Mouse (Mus musculus): ENCODE measurements at regions not wholly inside any gene's neighbourhood (a gene's known extent, or its start where the extent isn't known, plus 50 kb on each side); places are given as distances from the start of the nearest gene placed in this dataset.

DNA sequence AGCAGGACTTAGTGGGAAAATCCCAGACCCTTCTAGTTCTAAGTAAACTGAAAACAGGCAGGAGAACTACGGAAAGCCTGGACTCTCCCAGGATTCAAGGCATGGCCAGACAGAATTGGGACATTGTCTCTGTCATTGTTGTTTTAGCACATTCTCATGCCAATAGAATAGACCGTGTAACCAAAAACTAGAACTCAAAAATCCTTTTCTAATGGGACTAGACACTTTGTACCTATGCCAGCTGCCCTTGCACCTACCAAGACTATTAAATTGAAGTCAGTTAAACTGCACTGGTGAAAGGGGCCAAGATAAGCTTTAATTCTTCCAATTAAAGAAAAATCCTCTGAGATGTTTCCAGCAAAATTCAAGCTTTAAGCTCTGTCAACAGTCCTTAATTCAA lies 189.8 kb downstream of the Pfkfb3 start:
- H3K27me3 ChIP-seq (ENCODE audit: control insufficient read depth, insufficient read depth, low read length): no peaks in the 10 kb centered on the region
- WGBS: 82% methylated on average over 2 of the region's 2 CpGs

DNA sequence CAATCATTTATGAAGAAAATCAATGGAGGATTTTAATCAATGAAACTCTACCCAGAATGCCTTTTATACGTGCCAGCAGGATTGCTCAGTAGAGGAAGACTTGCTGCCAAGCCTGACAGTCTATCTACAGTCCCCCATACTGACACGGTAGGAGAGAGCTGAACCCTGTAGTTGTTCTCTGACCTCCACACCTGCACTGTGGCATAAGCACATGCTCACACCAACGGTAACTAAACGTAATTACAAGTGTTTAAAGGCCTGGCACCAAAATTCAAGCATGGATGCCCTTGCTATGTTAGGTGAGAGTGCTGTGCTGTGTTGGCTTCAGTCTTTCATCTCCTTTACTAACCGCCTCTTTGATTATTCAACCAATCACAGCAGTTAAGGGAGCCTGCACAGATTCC lies 190.8 kb downstream of the Pfkfb3 start:
- no peak for DNase-seq (ENCODE audit: low read depth in 1 of 2, low spot score in 2 of 2)
- H3K27ac ChIP-seq (ENCODE audit: insufficient read depth, low read length): no peak overlapping the region
- WGBS: 71% methylated on average over 5 of the region's 5 CpGs
- peaks cover 6% of the 10 kb centered on the region; the same call in 1 of the 2 replicates for H3K4me1 ChIP-seq (ENCODE audit: control insufficient read depth, insufficient read depth, insufficient read length)
- no peaks in the 10 kb centered on the region for H3K27me3 ChIP-seq (ENCODE audit: control insufficient read depth, insufficient read depth, low read length)
- H3K36me3 ChIP-seq (ENCODE audit: control insufficient read depth, insufficient read depth, low read length): no peaks in the 10 kb centered on the region
- H3K4me3 ChIP-seq (ENCODE audit: extremely low read depth, insufficient read depth, insufficient read length): no peak overlapping the region
- TF ChIP-seq POLR2A (IDR thresholded peaks at IDR 0.05; ENCODE audit: low read depth, low read length) (no peak), CTCF (IDR thresholded peaks at IDR 0.05; ENCODE audit: extremely low read depth, insufficient read depth, insufficient read length, insufficient replicate concordance) (no peak)

More for the DNA sequence above, 189.8 kb downstream of the Pfkfb3 start:
- H3K36me3 ChIP-seq (ENCODE audit: control insufficient read depth, insufficient read depth, low read length): no peaks in the 10 kb centered on the region
- no peak for DNase-seq (ENCODE audit: low read depth in 1 of 2, low spot score in 2 of 2)
- no peak overlapping the region for H3K4me3 ChIP-seq (ENCODE audit: extremely low read depth, insufficient read depth, insufficient read length)
- H3K27ac ChIP-seq (ENCODE audit: insufficient read depth, low read length): no peak overlapping the region
- H3K4me1 ChIP-seq (ENCODE audit: control insufficient read depth, insufficient read depth, insufficient read length): peaks cover 6% of the 10 kb centered on the region; the same call in 1 of the 2 replicates
- TF ChIP-seq CTCF (IDR thresholded peaks at IDR 0.05; ENCODE audit: extremely low read depth, insufficient read depth, insufficient read length, insufficient replicate concordance) (no peak), POLR2A (IDR thresholded peaks at IDR 0.05; ENCODE audit: low read depth, low read length) (no peak)

DNA sequence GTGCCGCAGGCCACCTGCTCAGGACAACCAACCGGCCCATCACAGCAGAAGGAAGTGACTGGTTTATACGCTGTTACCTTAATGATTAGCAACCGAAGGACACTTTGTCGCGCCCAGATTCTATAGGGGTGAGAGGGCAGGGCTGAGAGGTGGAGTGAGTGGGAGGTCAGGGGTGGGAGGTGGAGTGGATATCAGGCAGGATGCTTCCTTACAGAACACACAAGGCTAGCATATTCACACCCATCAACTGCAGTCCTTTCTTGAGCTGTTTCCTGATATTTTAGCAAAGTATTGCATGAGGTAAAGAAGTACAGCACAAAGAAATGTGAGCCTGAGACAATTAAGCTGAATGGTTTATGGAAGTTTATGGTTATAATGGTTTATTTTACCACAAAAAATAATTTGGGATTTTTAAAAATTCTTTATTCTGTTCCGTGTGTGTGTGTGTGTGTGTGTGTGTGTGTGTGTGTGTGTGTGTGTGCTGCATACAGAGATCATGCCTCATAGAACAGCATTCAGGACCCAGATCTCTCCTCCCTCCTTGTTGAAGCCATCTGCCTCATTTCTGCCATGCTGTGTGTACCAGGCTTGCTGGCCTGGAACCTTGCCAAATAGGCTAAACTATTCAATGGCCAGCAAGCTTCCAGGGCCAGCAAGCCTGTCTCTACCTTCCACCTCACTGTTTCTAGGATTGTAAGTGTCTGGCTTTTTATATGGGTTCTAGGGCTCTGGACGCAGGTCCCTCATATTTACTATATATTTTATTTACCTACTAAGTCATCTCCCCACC lies 190.5 kb downstream of the Prkcq start:
- no peak for TF ChIP-seq POLR2A (IDR thresholded peaks at IDR 0.05; ENCODE audit: low read depth, low read length)
- TF ChIP-seq CTCF (IDR thresholded peaks at IDR 0.05; ENCODE audit: extremely low read depth, insufficient read depth, insufficient read length, insufficient replicate concordance): no peak
- no peak for DNase-seq (ENCODE audit: low read depth in 1 of 2, low spot score in 2 of 2)
- no peaks in the 10 kb centered on the region for H3K27me3 ChIP-seq (ENCODE audit: control insufficient read depth, insufficient read depth, low read length)
- H3K4me1 ChIP-seq (ENCODE audit: control insufficient read depth, insufficient read depth, insufficient read length): peaks cover 6% of the 10 kb centered on the region; the same call in 1 of the 2 replicates
- 93% methylated on average over 8 of the region's 8 CpGs for WGBS
- no peaks in the 10 kb centered on the region for H3K36me3 ChIP-seq (ENCODE audit: control insufficient read depth, insufficient read depth, low read length)
- H3K4me3 ChIP-seq (ENCODE audit: extremely low read depth, insufficient read depth, insufficient read length): no peak overlapping the region
- H3K27ac ChIP-seq (ENCODE audit: insufficient read depth, low read length): no peak overlapping the region

DNA sequence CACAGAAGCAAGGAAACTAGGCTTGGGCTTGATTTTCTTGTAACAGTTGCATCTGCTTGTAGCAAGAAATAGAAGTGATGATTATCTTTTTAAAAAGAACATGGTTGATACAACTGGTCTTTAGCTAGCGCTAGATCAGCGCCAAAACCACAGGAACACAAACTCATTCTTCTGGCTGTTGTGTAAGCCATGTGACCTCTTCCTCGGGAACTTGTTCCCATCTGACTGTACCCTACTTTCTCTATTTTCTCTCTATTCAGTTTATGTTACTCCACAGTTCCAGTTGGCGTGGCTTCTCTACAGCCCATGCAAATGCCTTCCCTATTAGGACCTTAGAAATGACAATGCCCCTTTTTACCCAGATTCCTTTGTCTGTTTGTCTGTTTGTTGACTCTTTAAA lies 187.4 kb downstream of the Prkcq start:
- Histone ChIP-seq H3K4me1 (ENCODE audit: control insufficient read depth, insufficient read depth, insufficient read length) (peaks cover 6% of the 10 kb centered on the region; the same call in 1 of the 2 replicates), H3K4me3 (ENCODE audit: extremely low read depth, insufficient read depth, insufficient read length) (no peak overlapping the region), H3K27ac (ENCODE audit: insufficient read depth, low read length) (no peak overlapping the region), H3K27me3 (ENCODE audit: control insufficient read depth, insufficient read depth, low read length) (no peaks in the 10 kb centered on the region), H3K36me3 (ENCODE audit: control insufficient read depth, insufficient read depth, low read length) (no peaks in the 10 kb centered on the region)
- no peak for DNase-seq (ENCODE audit: low read depth in 1 of 2, low spot score in 2 of 2)
- no peak for TF ChIP-seq CTCF (IDR thresholded peaks at IDR 0.05; ENCODE audit: extremely low read depth, insufficient read depth, insufficient read length, insufficient replicate concordance)
- TF ChIP-seq POLR2A (IDR thresholded peaks at IDR 0.05; ENCODE audit: low read depth, low read length): no peak
- 68% methylated on average over 4 of the region's 4 CpGs for WGBS

DNA sequence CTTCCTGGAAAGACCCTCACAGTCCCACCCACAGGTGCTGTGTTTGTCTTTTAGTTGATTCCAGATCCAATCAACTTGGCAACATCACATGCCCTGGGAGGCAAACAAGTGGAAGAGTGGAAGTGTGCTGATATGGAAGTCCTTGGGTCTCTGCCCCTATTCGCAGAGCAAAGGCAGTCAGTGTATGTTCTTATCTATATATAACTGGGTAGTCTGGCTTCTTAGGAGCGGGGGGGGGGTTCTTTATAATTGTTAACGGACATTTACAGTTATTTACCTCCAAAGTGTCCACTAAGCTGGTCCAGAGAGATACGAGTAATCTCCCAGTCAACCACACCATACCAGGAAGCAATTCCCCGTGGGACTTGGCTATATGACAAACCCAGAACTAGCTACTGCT lies 184.8 kb downstream of the Prkcq start:
- H3K27me3 ChIP-seq (ENCODE audit: control insufficient read depth, insufficient read depth, low read length): no peaks in the 10 kb centered on the region
- no peak for TF ChIP-seq CTCF (IDR thresholded peaks at IDR 0.05; ENCODE audit: extremely low read depth, insufficient read depth, insufficient read length, insufficient replicate concordance)
- no peak for TF ChIP-seq POLR2A (IDR thresholded peaks at IDR 0.05; ENCODE audit: low read depth, low read length)
- 82% methylated on average over 5 of the region's 5 CpGs for WGBS
- H3K27ac ChIP-seq (ENCODE audit: insufficient read depth, low read length): no peak overlapping the region
- DNase-seq (ENCODE audit: low read depth in 1 of 2, low spot score in 2 of 2): no peak
- peaks cover 6% of the 10 kb centered on the region; the same call in 1 of the 2 replicates for H3K4me1 ChIP-seq (ENCODE audit: control insufficient read depth, insufficient read depth, insufficient read length)
- no peak overlapping the region for H3K4me3 ChIP-seq (ENCODE audit: extremely low read depth, insufficient read depth, insufficient read length)
- no peaks in the 10 kb centered on the region for H3K36me3 ChIP-seq (ENCODE audit: control insufficient read depth, insufficient read depth, low read length)

DNA sequence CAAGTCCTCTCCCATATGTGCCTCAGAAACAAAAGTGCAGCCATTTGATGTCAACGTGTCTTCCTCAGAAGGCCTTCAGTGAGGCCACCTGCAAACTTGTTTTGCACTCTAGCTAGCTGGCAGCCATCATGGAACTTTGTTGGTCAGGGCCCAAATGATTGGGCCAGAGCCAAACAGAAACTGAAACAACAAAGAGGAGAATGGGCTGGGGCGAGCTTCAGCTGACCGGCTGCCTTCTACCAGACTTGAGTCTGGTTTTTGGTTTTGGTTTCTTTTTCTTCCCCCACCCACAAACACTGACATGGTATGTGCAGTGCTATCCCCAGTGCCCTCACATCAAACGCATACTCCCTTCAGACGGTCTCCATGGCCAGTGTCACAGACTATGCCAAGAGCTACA lies 183.7 kb downstream of the Prkcq start:
- H3K27ac ChIP-seq (ENCODE audit: insufficient read depth, low read length): no peak overlapping the region
- WGBS: 75% methylated on average over 5 of the region's 5 CpGs
- no peak overlapping the region for H3K4me3 ChIP-seq (ENCODE audit: extremely low read depth, insufficient read depth, insufficient read length)
- no peaks in the 10 kb centered on the region for H3K27me3 ChIP-seq (ENCODE audit: control insufficient read depth, insufficient read depth, low read length)
- TF ChIP-seq CTCF (IDR thresholded peaks at IDR 0.05; ENCODE audit: extremely low read depth, insufficient read depth, insufficient read length, insufficient replicate concordance): no peak
- no peak for TF ChIP-seq POLR2A (IDR thresholded peaks at IDR 0.05; ENCODE audit: low read depth, low read length)
- peaks cover 6% of the 10 kb centered on the region; the same call in 1 of the 2 replicates for H3K4me1 ChIP-seq (ENCODE audit: control insufficient read depth, insufficient read depth, insufficient read length)
- no peak for DNase-seq (ENCODE audit: low read depth in 1 of 2, low spot score in 2 of 2)
- H3K36me3 ChIP-seq (ENCODE audit: control insufficient read depth, insufficient read depth, low read length): no peaks in the 10 kb centered on the region
